Mouse (Mus musculus): ENCODE results near the gene Phf21a.

GRCm38 (mm10) chr2:92056760-92057159 lies 36.2 kb upstream of the Phf21a start:
- no peak for TF ChIP-seq POLR2A (IDR thresholded peaks at IDR 0.05; ENCODE audit: insufficient read depth, low read length)
- TF ChIP-seq CTCF (IDR thresholded peaks at IDR 0.05; ENCODE audit: low read depth, low read length): no peak
- TF ChIP-seq EP300 (IDR thresholded peaks at IDR 0.05; ENCODE audit: insufficient read depth, low read depth, low read length): no peak
